Mouse (Mus musculus): Measurements from ENCODE around the gene Srsf10.

- TF ChIP-seq CTCF (IDR thresholded peaks at IDR 0.05; ENCODE audit: low read depth) (no peak), EP300 (IDR thresholded peaks at IDR 0.05; ENCODE audit: low read depth) (no peak)
These were observed 16.1 kb upstream of the Srsf10 start for GRCm38 (mm10) chr4:135839293-135840011.
